Mouse (Mus musculus): ENCODE measurements around the gene Rap1b.

Gene Rap1b

GRCm38 (mm10) chr10:117856001-117856720 is 10.3 kb upstream of the Rap1b start:
- DNase-seq, result no peak

- no peak for DNase-seq
Measured at GRCm38 (mm10) chr10:117852648-117853192, 6.9 kb upstream of the Rap1b start.

- DNase-seq, result no peak
Measured at GRCm38 (mm10) chr10:117848981-117849380, 3.1 kb upstream of the Rap1b start.

- no peak for DNase-seq
Measured at GRCm38 (mm10) chr10:117846796-117847195, 961 bp upstream of the Rap1b start.

- DNase-seq, result no peak
Measured at GRCm38 (mm10) chr10:117846260-117846632, 411 bp upstream of the Rap1b start.

- peak; percentile 82 for DNase-seq
Measured at GRCm38 (mm10) chr10:117844782-117845596, 846 bp downstream of the Rap1b start.

- DNase-seq, result no peak
Measured at GRCm38 (mm10) chr10:117844279-117844678, 1.6 kb downstream of the Rap1b start.

- DNase-seq, result no peak
Measured at GRCm38 (mm10) chr10:117843690-117844089, 2.1 kb downstream of the Rap1b start.

GRCm38 (mm10) chr10:117841765-117842164 is 4.1 kb downstream of the Rap1b start:
- no peak for DNase-seq

GRCm38 (mm10) chr10:117840431-117840995 is 5.3 kb downstream of the Rap1b start:
- DNase-seq, result no peak

GRCm38 (mm10) chr10:117839737-117840136 is 6.1 kb downstream of the Rap1b start:
- DNase-seq, result no peak

GRCm38 (mm10) chr10:117838924-117839323 is 6.9 kb downstream of the Rap1b start:
- no peak for DNase-seq

- DNase-seq, result no peak
Measured at GRCm38 (mm10) chr10:117836354-117836753, 9.5 kb downstream of the Rap1b start.

GRCm38 (mm10) chr10:117835453-117835852 is 10.4 kb downstream of the Rap1b start:
- DNase-seq, result no peak

- DNase-seq, result no peak
Measured at GRCm38 (mm10) chr10:117830797-117831196, 15.0 kb downstream of the Rap1b start.

GRCm38 (mm10) chr10:117829472-117830155 is 16.2 kb downstream of the Rap1b start:
- DNase-seq, result no peak

- no peak for DNase-seq
Measured at GRCm38 (mm10) chr10:117829022-117829421, 16.8 kb downstream of the Rap1b start.

GRCm38 (mm10) chr10:117828536-117828935 is 17.3 kb downstream of the Rap1b start:
- no peak for DNase-seq

GRCm38 (mm10) chr10:117824647-117825046 is 21.2 kb downstream of the Rap1b start:
- no peak for DNase-seq

- no peak for DNase-seq
Measured at GRCm38 (mm10) chr10:117824139-117824538, 21.7 kb downstream of the Rap1b start.

GRCm38 (mm10) chr10:117823321-117823720 is 22.5 kb downstream of the Rap1b start:
- DNase-seq, result no peak

- no peak for DNase-seq
Measured at GRCm38 (mm10) chr10:117818600-117818999, 27.2 kb downstream of the Rap1b start.

GRCm38 (mm10) chr10:117816721-117817120 is 29.1 kb downstream of the Rap1b start:
- no peak for DNase-seq

Data from kidney, postnatal 10 days (tissue).